Mouse (Mus musculus): Measurements from ENCODE around the gene Aes.

- TF ChIP-seq CTCF (IDR thresholded peaks at IDR 0.05; ENCODE audit: low read depth, low read length), result no peak
- TF ChIP-seq POLR2A (IDR thresholded peaks at IDR 0.05; ENCODE audit: borderline replicate concordance, low read depth, low read length), result no peak
Observed at GRCm38 (mm10) chr10:81542727-81543460, 16.4 kb upstream of the Aes start.

Measured in bone marrow macrophage, adult 2 months (primary cell).